Mouse (Mus musculus) lung, adult 2 months (tissue): ENCODE measurements around the gene Ilf2. TPM values are rescaled to one million over a fixed set of nuclear protein-coding genes. Genes with fewer than 3 reads are reported as not detected.

Experiments used
- DNase-seq: peaks from one replicate; pipeline ENCODE4 v3.0.0; 2022
- H3K4me1 ChIP-seq: fragments of 200-500 bp; 2 replicates; pipeline ENCODE4 v1.6.1; 2011; ENCODE audit warnings: low read length; ENCODE audit not compliant: control insufficient read depth, insufficient read depth
- H3K4me3 ChIP-seq: fragments of 200-500 bp; replicated peaks from 2 replicates; pipeline ENCODE3; 2011; ENCODE audit warnings: low read depth, mild to moderate bottlenecking, control low read depth, low read length; ENCODE audit errors: extremely low read depth
- CTCF ChIP-seq: fragments of 200-500 bp; IDR thresholded peaks from 2 replicates; pipeline ENCODE4 v1.5.1; 2011; ENCODE audit warnings: mild to moderate bottlenecking, low read length, control low read depth; ENCODE audit not compliant: insufficient read depth
- POLR2A ChIP-seq: fragments of 200-500 bp; IDR thresholded peaks from 2 replicates; pipeline ENCODE4 v1.6.1; 2011; ENCODE audit warnings: low read depth, mild to moderate bottlenecking, control low read depth, low read length, borderline replicate concordance; ENCODE audit errors: extremely low read depth
- WGBS: fragments of 180-500 bp; shearing (Covaris S2); methylation state at CpG from one replicate; pipeline ENCODE4 v1.1.7; 2018; 5-methylcytosine and 5-hydroxymethylcytosine counted together
- polyA plus RNA-seq: library from polyadenylated mRNA; depleted of rRNA; stranded (reverse); fragments of >200 nt; gene quantifications from 2 replicates; pipeline ENCODE4 v1.2.3, GENCODE M21; 2012

The Ilf2 gene
- polyA plus RNA-seq, 1 experiment = 22.3 TPM

GRCm38 (mm10) chr3:90475151-90475830 is 635 bp upstream of the Ilf2 start:
- 33% methylated on average over 16 of the region's 16 CpGs for WGBS
- peaks cover 5% of the 10 kb centered on the region for H3K4me1 ChIP-seq
- TF ChIP-seq CTCF (no peak), POLR2A (no peak)
- DNase-seq = no peak
- H3K4me3 ChIP-seq = peak overlapping the region; percentile 31

- DNase-seq = no peak
- Histone ChIP-seq H3K4me3 (no peak overlapping the region), H3K4me1 (peaks cover 3% of the 10 kb centered on the region; the same call in 1 of the 2 replicates)
- WGBS = 53% methylated on average over 5 of the region's 5 CpGs
- TF ChIP-seq POLR2A = no peak
- no peak for TF ChIP-seq CTCF
These were observed 11.1 kb downstream of the Ilf2 start for GRCm38 (mm10) chr3:90486998-90487397.

- peaks cover 3% of the 10 kb centered on the region; the same call in 1 of the 2 replicates for H3K4me1 ChIP-seq
- TF ChIP-seq POLR2A = no peak
- no peak for TF ChIP-seq CTCF
- no peak for DNase-seq
- WGBS = 83% methylated on average over 6 of the region's 6 CpGs
- H3K4me3 ChIP-seq = no peak overlapping the region
These were observed 12.7 kb downstream of the Ilf2 start for GRCm38 (mm10) chr3:90488576-90488975.

GRCm38 (mm10) chr3:90490696-90491256 is 14.8 kb downstream of the Ilf2 start, which contains the start of gene Snapin:
Gene Snapin, minus strand, starts transcription at chr3:90491033.
- under 1% methylated on average over 37 of the region's 37 CpGs for WGBS
- Histone ChIP-seq H3K4me3 (peak within 1 kb of the TSS; percentile 97), H3K4me1 (peaks cover 3% of the 10 kb centered on the region; the same call in 1 of the 2 replicates)
- DNase-seq = peak; percentile 97
- TF ChIP-seq CTCF (peak; percentile 70), POLR2A (peak; percentile 60; the same call in 1 of the 2 replicates)

GRCm38 (mm10) chr3:90491350-90491749 is 15.4 kb downstream of the Ilf2 start:
- Histone ChIP-seq H3K4me1 (peaks cover 3% of the 10 kb centered on the region; the same call in 1 of the 2 replicates), H3K4me3 (no peak overlapping the region)
- TF ChIP-seq CTCF (0 out of 2 replicates have a peak, but pooled peaks have one; percentile 4), POLR2A (no peak)
- DNase-seq = no peak
- WGBS = 37% methylated on average over 2 of the region's 2 CpGs

GRCm38 (mm10) chr3:90493831-90494540 is 18.1 kb downstream of the Ilf2 start:
- TF ChIP-seq CTCF (no peak), POLR2A (no peak)
- peaks cover 3% of the 10 kb centered on the region; the same call in 1 of the 2 replicates for H3K4me1 ChIP-seq
- no peak overlapping the region for H3K4me3 ChIP-seq
- WGBS = 60% methylated on average over 4 of the region's 4 CpGs
- DNase-seq = no peak

GRCm38 (mm10) chr3:90495850-90496525 is 20.1 kb downstream of the Ilf2 start:
- DNase-seq = no peak
- H3K4me1 ChIP-seq = no peaks in the 10 kb centered on the region
- TF ChIP-seq CTCF (no peak), POLR2A (no peak)
- 75% methylated on average over 7 of the region's 7 CpGs for WGBS
- H3K4me3 ChIP-seq = no peak overlapping the region

- no peak for TF ChIP-seq POLR2A
- TF ChIP-seq CTCF = no peak
- H3K4me3 ChIP-seq = no peak overlapping the region
- H3K4me1 ChIP-seq = no peaks in the 10 kb centered on the region
- no peak for DNase-seq
These were observed 21.7 kb downstream of the Ilf2 start for GRCm38 (mm10) chr3:90497597-90497996.

- TF ChIP-seq POLR2A = no peak
- TF ChIP-seq CTCF = no peak
- no peak for DNase-seq
- 72% methylated on average over 4 of the region's 4 CpGs for WGBS
- H3K4me1 ChIP-seq = peaks cover 4% of the 10 kb centered on the region; the same call in 1 of the 2 replicates
- no peak overlapping the region for H3K4me3 ChIP-seq
These were observed 27.5 kb downstream of the Ilf2 start for GRCm38 (mm10) chr3:90503444-90503843.
